ENCODE assay signal across 20 mouse cellular contexts in the genomic region with DNA sequence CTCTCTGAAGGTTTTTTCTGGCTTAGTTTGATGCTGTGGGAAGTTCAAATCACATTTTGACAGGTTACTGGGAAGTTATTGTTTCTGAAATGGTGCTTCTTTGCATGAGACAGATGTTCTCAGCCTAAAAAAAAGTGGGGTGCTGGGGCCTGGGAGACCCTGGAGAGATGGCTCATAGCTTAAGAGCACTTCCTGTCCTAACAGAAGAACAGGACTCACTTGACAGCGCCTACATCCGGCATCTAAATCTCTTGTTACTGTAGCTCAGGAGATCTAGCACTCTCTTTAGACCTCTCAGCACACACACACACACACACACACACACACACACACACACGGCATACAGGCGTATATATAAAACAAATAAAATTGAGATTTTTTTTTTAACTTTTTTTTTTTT.
DNase-seq lines count a peak whose midpoint lies in the region; ATAC-seq lines count a peak whose summit lies in the region.
"Had no signal": no experiment of that assay in that cellular context is flagged by ENCODE, and none has a peak within 500 bp of the region (broad histone marks: within the 10 kb centered on the region; RNA-seq: fewer than 3 reads in every experiment).

No protein-coding gene starts in this region.

- no peak overlapping the region for H3K4me3 ChIP-seq in kidney, embryonic 14.5 days (ENCODE audit: low read length)
- H3K4me3 ChIP-seq: embryonic facial prominence, embryonic 12.5 days; forebrain, embryonic 15.5 days; left cerebral cortex, adult 2 months; midbrain, embryonic 10.5 days; neural tube, embryonic 13.5 days had no signal

- peaks cover 13% of the 10 kb centered on the region; the same call in 1 of the 2 replicates for H3K36me3 ChIP-seq in kidney, embryonic 14.5 days (ENCODE audit: control insufficient read depth, insufficient read depth, low read length)
- H3K36me3 ChIP-seq: forebrain, embryonic 15.5 days had no signal

- no peaks in the 10 kb centered on the region for H3K27me3 ChIP-seq in kidney, embryonic 14.5 days (ENCODE audit: control insufficient read depth, insufficient read depth, low read length)
- H3K27me3 ChIP-seq: CH12.LX; embryonic facial prominence, embryonic 12.5 days; forebrain, embryonic 15.5 days; neural tube, embryonic 13.5 days had no signal

- no peaks in the 10 kb centered on the region for H3K9me3 ChIP-seq in kidney, embryonic 14.5 days (ENCODE audit: control insufficient read depth, low read length)
- H3K9me3 ChIP-seq: embryonic facial prominence, embryonic 12.5 days; forebrain, embryonic 15.5 days; midbrain, embryonic 10.5 days; neural tube, embryonic 13.5 days had no signal

- H3K9ac ChIP-seq in kidney, embryonic 14.5 days (ENCODE audit: low read depth, low read length) = no peak overlapping the region
- H3K9ac ChIP-seq: embryonic facial prominence, embryonic 12.5 days; forebrain, embryonic 15.5 days had no signal

- WGBS in kidney, embryonic 14.5 days = 93% methylated on average over 4 of the region's 4 CpGs

- H3K27ac ChIP-seq in kidney, embryonic 14.5 days (ENCODE audit: low read depth, low read length) = no peak overlapping the region
- H3K27ac ChIP-seq: embryonic facial prominence, embryonic 12.5 days; forebrain, embryonic 15.5 days; left cerebral cortex, adult 2 months; midbrain, embryonic 10.5 days; neural tube, embryonic 13.5 days had no signal

- peaks cover 41% of the 10 kb centered on the region for H3K4me1 ChIP-seq in kidney, embryonic 14.5 days (ENCODE audit: control insufficient read depth, insufficient read depth, low read length)

- no peak overlapping the region; the same call in 1 of the 2 replicates for H3K4me2 ChIP-seq in kidney, embryonic 14.5 days (replicated peaks; ENCODE audit: low read depth, low read length)
- H3K4me2 ChIP-seq: embryonic facial prominence, embryonic 12.5 days; forebrain, embryonic 15.5 days; neural tube, embryonic 13.5 days had no signal

- ATAC-seq in kidney, embryonic 14.5 days (ENCODE audit: low FRiP score, low TSS enrichment) = no peak
- peak; percentile 31 for ATAC-seq in inflammation-experienced regulatory T-cells, adult 6 months
- ATAC-seq: forebrain, embryonic 15.5 days; hindbrain, embryonic 16.5 days had no signal

- peak; percentile 24 to 53 for DNase-seq in kidney, postnatal 25 days
- peak; percentile 66 for DNase-seq in CD4-positive, CD25-positive, alpha-beta regulatory T cell, adult 2 months (ENCODE audit: low read depth, low spot score)
- DNase-seq in naive thymus-derived CD4-positive, alpha-beta T cell, adult 2 months (ENCODE audit: low read depth) = peak; percentile 67
- DNase-seq in yolk sac, embryonic 10.5 days (ENCODE audit: low spot score) = no peak
- no peak for DNase-seq in urinary bladder, postnatal 25 days (ENCODE audit: low spot score)
- DNase-seq: adrenal gland, adult 8-10 months; cerebellum, adult 9-10 months; heart, adult 11 months; heart, postnatal 4 days; lung, adult 2 months; lung, postnatal 36 days had no signal

Comparison
In these comparisons a context has a peak if more than half of its experiments do, and no peak if none do; other contexts are left out.
1. DNase-seq: peak in kidney, postnatal 25 days (2 of 2), CD4-positive, CD25-positive, alpha-beta regulatory T cell, adult 2 months (single experiment) and naive thymus-derived CD4-positive, alpha-beta T cell, adult 2 months (single experiment); none in yolk sac, embryonic 10.5 days (single experiment) and urinary bladder, postnatal 25 days (single experiment).